Mouse (Mus musculus): ENCODE measurements around the gene Dhrs1. TPM values are rescaled to one million over a fixed set of nuclear protein-coding genes. Genes with fewer than 3 reads are reported as not detected.

The Dhrs1 gene
- polyA plus RNA-seq, 1 experiment from 2014 or later: 73.6 TPM

DNA sequence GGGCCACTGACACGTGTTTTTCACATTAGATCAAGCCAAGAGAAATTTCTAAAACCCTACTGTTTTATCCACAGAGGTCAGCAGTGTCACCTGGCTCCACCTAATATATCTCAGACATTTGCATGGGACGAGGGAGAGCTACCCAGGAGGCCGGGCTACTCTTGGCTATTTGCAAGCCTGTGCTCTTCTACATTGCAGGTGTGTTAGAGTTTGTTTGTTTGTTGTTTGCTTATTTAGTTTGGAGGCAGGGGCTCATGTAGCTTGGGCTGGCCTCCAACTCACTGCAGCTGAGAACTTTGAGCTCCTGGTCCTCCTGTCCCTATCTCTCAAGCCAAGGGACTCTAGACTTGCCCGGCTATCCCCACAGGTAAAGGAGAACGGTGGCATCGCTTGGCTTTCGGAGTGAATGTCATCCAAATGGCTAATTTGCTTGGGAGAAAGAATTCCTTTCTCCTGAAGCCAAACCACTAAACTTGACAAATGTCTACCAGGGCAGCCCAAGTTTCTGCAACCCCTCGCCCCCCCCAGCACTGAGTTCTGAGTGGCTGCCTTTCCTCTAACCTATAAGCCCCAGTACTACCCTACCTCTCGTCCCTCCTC is 37.0 kb upstream of the Dhrs1 start:
- Histone ChIP-seq H3K4me1 (ENCODE audit: control insufficient read depth, insufficient read depth, low read length) (0 out of 2 replicates have a peak, but pooled peaks cover 2% of the 10 kb centered on the region), H3K4me3 (ENCODE audit: low read depth, low read length) (no peak overlapping the region), H3K9me3 (ENCODE audit: control insufficient read depth, low read length) (no peaks in the 10 kb centered on the region), H3K4me2 (ENCODE audit: low read depth, low read length) (peak overlapping the region; percentile 12; the same call in 1 of the 2 replicates), H3K36me3 (ENCODE audit: control insufficient read depth, insufficient read depth, low read length) (no peaks in the 10 kb centered on the region), H3K27ac (ENCODE audit: low read depth, low read length) (no peak overlapping the region), H3K9ac (replicated peaks; ENCODE audit: low read depth, low read length) (no peak overlapping the region), H3K27me3 (ENCODE audit: control insufficient read depth, insufficient read depth, low read length) (peaks cover 29% of the 10 kb centered on the region)
- no peak for ATAC-seq (ENCODE audit: low read depth)
- 47% methylated on average over 9 of the region's 9 CpGs for WGBS

DNA sequence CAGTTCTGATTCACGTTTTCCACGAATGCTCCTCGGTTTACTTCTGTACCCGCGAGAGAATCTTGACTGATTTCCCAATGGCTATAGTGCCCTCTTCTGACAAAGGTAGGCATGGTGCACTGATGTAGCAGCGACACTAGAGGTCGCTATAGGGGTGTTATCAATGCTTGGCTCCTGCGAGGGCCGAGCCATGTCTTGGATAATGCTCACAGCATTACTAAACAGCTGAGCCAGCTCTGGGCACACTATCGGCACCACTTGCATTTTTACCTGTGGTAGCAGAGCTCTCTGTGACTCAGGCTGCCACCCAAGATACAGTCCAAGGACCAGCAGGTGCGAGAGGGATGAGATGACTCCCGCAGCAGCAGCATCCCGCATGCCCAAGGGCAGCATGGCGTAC is 35.8 kb upstream of the Dhrs1 start:
- H3K4me3 ChIP-seq (ENCODE audit: low read depth, low read length): no peak overlapping the region
- H3K27me3 ChIP-seq (ENCODE audit: control insufficient read depth, insufficient read depth, low read length): peaks cover 20% of the 10 kb centered on the region; the same call in 1 of the 2 replicates
- ATAC-seq (ENCODE audit: low read depth): peak; percentile 84
- H3K9me3 ChIP-seq (ENCODE audit: control insufficient read depth, low read length): no peaks in the 10 kb centered on the region
- no peaks in the 10 kb centered on the region for H3K36me3 ChIP-seq (ENCODE audit: control insufficient read depth, insufficient read depth, low read length)
- peak overlapping the region; percentile 19; the same call in 1 of the 2 replicates for H3K4me2 ChIP-seq (ENCODE audit: low read depth, low read length)
- WGBS: 13% methylated on average over 14 of the region's 14 CpGs
- no peak overlapping the region for H3K27ac ChIP-seq (ENCODE audit: low read depth, low read length)
- H3K9ac ChIP-seq (replicated peaks; ENCODE audit: low read depth, low read length): no peak overlapping the region
- H3K4me1 ChIP-seq (ENCODE audit: control insufficient read depth, insufficient read depth, low read length): 0 out of 2 replicates have a peak, but pooled peaks cover 2% of the 10 kb centered on the region

DNA sequence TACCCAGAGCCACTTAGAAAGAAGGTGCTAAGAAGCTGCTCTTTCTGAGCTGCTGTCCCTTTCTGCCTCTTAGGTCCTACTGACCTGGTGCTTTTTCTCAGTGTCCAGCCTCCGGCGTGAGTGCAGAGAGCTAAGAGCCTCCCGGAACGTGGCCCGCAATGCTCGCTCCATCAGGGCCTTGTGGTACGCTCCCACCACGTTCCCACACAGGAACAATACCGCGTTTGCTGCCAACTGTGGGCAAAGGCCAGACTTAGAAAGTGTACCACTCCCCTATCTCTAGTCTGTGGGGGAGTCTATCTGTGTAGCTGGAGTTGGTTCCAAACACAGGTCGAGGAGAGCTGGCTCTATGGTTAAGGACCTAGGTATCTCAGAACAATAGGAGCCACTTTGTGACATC is 35.2 kb upstream of the Dhrs1 start:
- H3K27me3 ChIP-seq (ENCODE audit: control insufficient read depth, insufficient read depth, low read length): peaks cover 16% of the 10 kb centered on the region; the same call in 1 of the 2 replicates
- no peak overlapping the region for H3K4me3 ChIP-seq (ENCODE audit: low read depth, low read length)
- 84% methylated on average over 11 of the region's 11 CpGs for WGBS
- H3K9me3 ChIP-seq (ENCODE audit: control insufficient read depth, low read length): no peaks in the 10 kb centered on the region
- H3K9ac ChIP-seq (replicated peaks; ENCODE audit: low read depth, low read length): no peak overlapping the region
- H3K36me3 ChIP-seq (ENCODE audit: control insufficient read depth, insufficient read depth, low read length): no peaks in the 10 kb centered on the region
- no peak overlapping the region for H3K27ac ChIP-seq (ENCODE audit: low read depth, low read length)
- no peak overlapping the region for H3K4me2 ChIP-seq (ENCODE audit: low read depth, low read length)
- no peak for ATAC-seq (ENCODE audit: low read depth)
- H3K4me1 ChIP-seq (ENCODE audit: control insufficient read depth, insufficient read depth, low read length): 0 out of 2 replicates have a peak, but pooled peaks cover 2% of the 10 kb centered on the region

DNA sequence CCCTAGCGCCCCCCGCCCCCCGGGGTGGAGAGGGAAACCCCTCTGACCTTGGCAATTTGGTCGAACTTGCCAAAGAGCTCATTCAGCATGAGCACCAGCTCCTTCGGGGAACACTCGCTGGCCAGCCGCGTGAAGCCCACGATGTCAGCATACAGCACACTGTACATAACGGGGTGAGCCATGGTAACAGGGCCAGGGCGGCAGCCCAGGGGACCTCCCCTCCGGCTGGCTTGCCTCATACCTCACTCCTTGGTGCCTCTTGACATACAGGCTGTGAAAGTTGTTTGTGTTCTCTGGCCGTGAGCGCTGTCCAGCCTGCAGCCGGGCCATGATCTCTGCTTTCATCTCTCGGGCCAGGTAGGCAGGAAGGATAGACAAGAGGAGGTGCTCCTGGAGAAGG is 34.2 kb upstream of the Dhrs1 start:
- ATAC-seq (ENCODE audit: low read depth): no peak
- peaks cover 10% of the 10 kb centered on the region; the same call in 1 of the 2 replicates for H3K27me3 ChIP-seq (ENCODE audit: control insufficient read depth, insufficient read depth, low read length)
- H3K4me1 ChIP-seq (ENCODE audit: control insufficient read depth, insufficient read depth, low read length): 0 out of 2 replicates have a peak, but pooled peaks cover 2% of the 10 kb centered on the region
- H3K4me2 ChIP-seq (ENCODE audit: low read depth, low read length): no peak overlapping the region
- no peak overlapping the region for H3K9ac ChIP-seq (replicated peaks; ENCODE audit: low read depth, low read length)
- H3K36me3 ChIP-seq (ENCODE audit: control insufficient read depth, insufficient read depth, low read length): no peaks in the 10 kb centered on the region
- H3K4me3 ChIP-seq (ENCODE audit: low read depth, low read length): no peak overlapping the region
- H3K27ac ChIP-seq (ENCODE audit: low read depth, low read length): no peak overlapping the region
- no peaks in the 10 kb centered on the region for H3K9me3 ChIP-seq (ENCODE audit: control insufficient read depth, low read length)
- 61% methylated on average over 16 of the region's 16 CpGs for WGBS

DNA sequence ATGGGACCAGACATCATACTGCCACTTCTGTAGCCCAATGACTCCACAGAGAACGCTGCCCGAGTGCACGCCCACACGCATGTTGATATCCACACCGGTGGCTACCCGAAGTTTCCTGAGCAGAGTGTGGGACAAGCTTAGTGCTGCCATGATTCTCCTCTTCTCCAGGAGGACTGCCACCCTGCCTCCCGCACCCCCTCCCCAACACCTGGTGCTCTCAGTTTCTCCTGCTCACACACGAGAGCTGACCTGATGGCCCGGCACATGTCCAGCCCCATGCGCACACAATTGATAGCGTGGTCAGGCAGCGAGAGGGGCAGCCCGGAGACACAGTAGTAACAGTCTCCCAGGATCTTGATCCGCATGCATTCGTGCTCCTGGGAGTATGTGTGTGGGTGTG is 33.2 kb upstream of the Dhrs1 start:
- Histone ChIP-seq H3K9me3 (ENCODE audit: control insufficient read depth, low read length) (no peaks in the 10 kb centered on the region), H3K27ac (ENCODE audit: low read depth, low read length) (no peak overlapping the region), H3K4me2 (ENCODE audit: low read depth, low read length) (no peak overlapping the region), H3K36me3 (ENCODE audit: control insufficient read depth, insufficient read depth, low read length) (no peaks in the 10 kb centered on the region), H3K4me1 (ENCODE audit: control insufficient read depth, insufficient read depth, low read length) (0 out of 2 replicates have a peak, but pooled peaks cover 2% of the 10 kb centered on the region), H3K9ac (replicated peaks; ENCODE audit: low read depth, low read length) (no peak overlapping the region), H3K4me3 (ENCODE audit: low read depth, low read length) (no peak overlapping the region), H3K27me3 (ENCODE audit: control insufficient read depth, insufficient read depth, low read length) (peaks cover 10% of the 10 kb centered on the region; the same call in 1 of the 2 replicates)
- WGBS: 89% methylated on average over 15 of the region's 15 CpGs
- no peak for ATAC-seq (ENCODE audit: low read depth)

DNA sequence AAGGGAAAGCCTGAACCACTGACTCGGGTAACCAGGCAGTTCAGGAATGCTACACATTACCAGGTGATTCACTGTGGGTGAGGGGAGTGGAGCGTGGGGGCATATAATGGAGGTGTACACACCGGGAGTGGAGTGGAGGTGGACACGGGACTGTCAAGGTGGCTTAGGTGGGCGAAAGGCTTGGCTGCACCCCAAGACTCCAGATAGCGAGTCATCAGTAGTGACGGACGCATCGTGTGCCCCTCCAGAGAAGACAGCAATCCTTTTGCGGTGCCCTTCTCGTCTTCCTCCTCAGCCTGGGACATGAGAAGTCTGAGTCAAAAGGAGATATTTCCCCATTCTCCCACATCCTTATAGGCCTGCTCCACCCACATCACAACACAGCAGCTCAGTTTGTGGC is 32.3 kb upstream of the Dhrs1 start:
- no peak overlapping the region for H3K27ac ChIP-seq (ENCODE audit: low read depth, low read length)
- H3K4me3 ChIP-seq (ENCODE audit: low read depth, low read length): no peak overlapping the region
- no peaks in the 10 kb centered on the region for H3K4me1 ChIP-seq (ENCODE audit: control insufficient read depth, insufficient read depth, low read length)
- H3K27me3 ChIP-seq (ENCODE audit: control insufficient read depth, insufficient read depth, low read length): peaks cover 10% of the 10 kb centered on the region; the same call in 1 of the 2 replicates
- 82% methylated on average over 11 of the region's 11 CpGs for WGBS
- H3K36me3 ChIP-seq (ENCODE audit: control insufficient read depth, insufficient read depth, low read length): no peaks in the 10 kb centered on the region
- no peak overlapping the region for H3K4me2 ChIP-seq (ENCODE audit: low read depth, low read length)
- ATAC-seq (ENCODE audit: low read depth): no peak
- H3K9me3 ChIP-seq (ENCODE audit: control insufficient read depth, low read length): no peaks in the 10 kb centered on the region
- H3K9ac ChIP-seq (replicated peaks; ENCODE audit: low read depth, low read length): no peak overlapping the region

DNA sequence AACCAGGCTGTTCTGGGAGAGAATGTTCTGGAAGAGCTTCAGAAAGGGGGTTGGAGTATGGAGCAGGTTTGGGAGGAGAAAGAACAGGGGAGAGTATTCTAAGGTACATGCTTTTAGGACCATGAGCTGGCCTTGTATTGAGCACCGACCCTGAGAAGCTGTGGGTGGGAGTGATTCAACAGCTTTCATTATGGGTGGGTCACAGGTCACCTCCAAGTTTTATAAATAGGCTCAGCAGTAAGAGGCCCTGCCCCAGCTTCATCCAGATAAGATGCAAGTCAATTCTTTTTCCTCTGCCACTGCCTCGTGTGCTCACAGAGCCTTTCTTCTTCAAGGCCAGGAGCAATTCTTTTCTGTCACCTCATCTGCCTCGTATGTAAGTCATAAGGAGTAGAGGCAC is 31.7 kb upstream of the Dhrs1 start:
- 55% methylated on average over 3 of the region's 3 CpGs for WGBS

DNA sequence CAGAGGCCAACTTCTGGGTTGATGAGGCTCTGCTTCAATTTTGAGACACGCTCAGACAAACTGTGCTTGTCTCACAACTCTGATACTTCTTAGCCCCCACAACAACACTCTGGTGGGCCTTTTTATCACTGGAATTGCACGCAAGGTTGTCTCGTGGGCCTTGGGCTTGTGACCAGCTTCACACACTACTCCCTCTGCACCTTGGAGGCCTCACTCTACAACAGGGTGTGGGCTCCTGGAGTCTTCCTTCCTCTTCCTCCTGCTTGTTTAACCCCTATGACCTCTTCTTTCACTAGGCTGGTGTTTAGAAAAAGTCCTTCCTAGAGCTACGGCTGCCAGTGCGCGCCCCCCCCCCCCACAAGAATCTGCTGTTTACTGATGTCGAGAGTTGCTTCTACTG is 31.2 kb upstream of the Dhrs1 start:
- no peaks in the 10 kb centered on the region for H3K36me3 ChIP-seq (ENCODE audit: control insufficient read depth, insufficient read depth, low read length)
- H3K27me3 ChIP-seq (ENCODE audit: control insufficient read depth, insufficient read depth, low read length): peaks cover under 1% of the 10 kb centered on the region; the same call in 1 of the 2 replicates
- 82% methylated on average over 7 of the region's 7 CpGs for WGBS
- no peak overlapping the region for H3K4me2 ChIP-seq (ENCODE audit: low read depth, low read length)
- H3K9ac ChIP-seq (replicated peaks; ENCODE audit: low read depth, low read length): no peak overlapping the region
- no peak for ATAC-seq (ENCODE audit: low read depth)
- H3K4me1 ChIP-seq (ENCODE audit: control insufficient read depth, insufficient read depth, low read length): no peaks in the 10 kb centered on the region
- H3K4me3 ChIP-seq (ENCODE audit: low read depth, low read length): no peak overlapping the region
- H3K27ac ChIP-seq (ENCODE audit: low read depth, low read length): no peak overlapping the region
- H3K9me3 ChIP-seq (ENCODE audit: control insufficient read depth, low read length): no peaks in the 10 kb centered on the region

More for the DNA sequence above, 31.7 kb upstream of the Dhrs1 start:
- no peaks in the 10 kb centered on the region for H3K4me1 ChIP-seq (ENCODE audit: control insufficient read depth, insufficient read depth, low read length)
- no peak overlapping the region for H3K4me2 ChIP-seq (ENCODE audit: low read depth, low read length)
- no peaks in the 10 kb centered on the region for H3K9me3 ChIP-seq (ENCODE audit: control insufficient read depth, low read length)
- no peak overlapping the region for H3K9ac ChIP-seq (replicated peaks; ENCODE audit: low read depth, low read length)
- no peak overlapping the region for H3K4me3 ChIP-seq (ENCODE audit: low read depth, low read length)
- peaks cover 3% of the 10 kb centered on the region; the same call in 1 of the 2 replicates for H3K27me3 ChIP-seq (ENCODE audit: control insufficient read depth, insufficient read depth, low read length)
- no peaks in the 10 kb centered on the region for H3K36me3 ChIP-seq (ENCODE audit: control insufficient read depth, insufficient read depth, low read length)
- no peak overlapping the region for H3K27ac ChIP-seq (ENCODE audit: low read depth, low read length)
- no peak for ATAC-seq (ENCODE audit: low read depth)

DNA sequence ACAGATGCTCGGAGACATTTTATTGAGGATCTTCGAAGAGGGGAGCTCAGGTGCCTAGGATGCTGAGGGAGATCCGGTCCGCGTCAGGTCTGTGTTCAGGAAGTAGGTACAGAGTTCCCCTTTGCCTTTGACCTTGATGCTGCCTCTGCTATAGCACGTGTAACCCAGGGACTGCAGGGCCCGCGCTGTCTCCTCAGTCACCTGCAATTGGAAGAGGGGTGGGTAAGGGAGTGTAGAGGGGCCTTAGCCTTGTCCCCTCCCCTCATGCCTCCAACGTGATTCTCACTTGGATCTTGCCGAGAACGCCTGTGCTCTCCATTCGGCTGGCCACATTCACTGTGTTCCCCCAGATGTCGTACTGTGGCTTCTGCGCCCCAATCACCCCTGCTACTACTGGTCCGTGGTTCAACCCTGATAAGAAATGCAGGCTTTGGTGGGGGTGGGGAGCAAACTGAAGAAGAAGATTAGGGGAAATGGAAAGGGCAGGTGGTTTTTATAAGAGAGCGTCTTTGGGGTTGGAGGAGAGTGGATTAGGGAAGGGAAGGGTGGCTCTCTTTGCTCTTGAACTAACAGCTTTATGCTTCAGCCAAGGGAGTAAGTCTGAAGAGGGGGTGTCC is 23.7 kb upstream of the Dhrs1 start:
- H3K27ac ChIP-seq (ENCODE audit: low read depth, low read length): no peak overlapping the region
- 76% methylated on average over 16 of the region's 16 CpGs for WGBS
- no peaks in the 10 kb centered on the region for H3K36me3 ChIP-seq (ENCODE audit: control insufficient read depth, insufficient read depth, low read length)
- H3K4me3 ChIP-seq (ENCODE audit: low read depth, low read length): no peak overlapping the region
- no peak for ATAC-seq (ENCODE audit: low read depth)
- peaks cover 19% of the 10 kb centered on the region for H3K27me3 ChIP-seq (ENCODE audit: control insufficient read depth, insufficient read depth, low read length)
- no peak overlapping the region for H3K4me2 ChIP-seq (ENCODE audit: low read depth, low read length)
- 0 out of 2 replicates have a peak, but pooled peaks cover 2% of the 10 kb centered on the region for H3K4me1 ChIP-seq (ENCODE audit: control insufficient read depth, insufficient read depth, low read length)
- no peak overlapping the region for H3K9ac ChIP-seq (replicated peaks; ENCODE audit: low read depth, low read length)
- H3K9me3 ChIP-seq (ENCODE audit: control insufficient read depth, low read length): no peaks in the 10 kb centered on the region

Data from neural tube, embryonic 14.5 days (tissue).